Mouse (Mus musculus) limb, embryonic 11.5 days (tissue): ENCODE measurements at regions not wholly inside any gene's neighbourhood (a gene's known extent, or its start where the extent isn't known, plus 50 kb on each side); places are given as distances from the start of the nearest gene placed in this dataset.

Experiments used
- ATAC-seq: fragments of 200-750 bp; cut with Nextera tagmentation; 2 replicates; pipeline ENCODE4 v1.8.0; 2017; ENCODE audit warnings: low read depth; ENCODE audit not compliant: insufficient number of reproducible peaks, low FRiP score, low TSS enrichment
- DNase-seq: peaks from one replicate; pipeline ENCODE4 v3.0.0-alpha.2; 2015; ENCODE audit warnings: low spot score
- H3K27ac ChIP-seq: fragments of 300-500 bp; sonication (generic); replicated peaks from 2 replicates; pipeline ENCODE4 v1.5.1; 2014; ENCODE audit warnings: low read depth, mild to moderate bottlenecking, low read length
- H3K27me3 ChIP-seq: fragments of 300-500 bp; sonication (generic); 2 replicates; pipeline ENCODE4 v1.6.1; 2014; ENCODE audit warnings: mild to moderate bottlenecking, low read length, mixed read lengths; ENCODE audit not compliant: control insufficient read depth, insufficient read depth
- H3K36me3 ChIP-seq: fragments of 300-500 bp; sonication (generic); 2 replicates; pipeline ENCODE4 v1.6.1; 2014; ENCODE audit warnings: mild to moderate bottlenecking, low read length, moderate library complexity, mixed read lengths; ENCODE audit not compliant: control insufficient read depth, insufficient read depth
- H3K4me1 ChIP-seq: fragments of 300-500 bp; sonication (generic); 2 replicates; pipeline ENCODE4 v1.6.1; 2014; ENCODE audit warnings: low read length, mixed read lengths; ENCODE audit not compliant: control insufficient read depth, insufficient read depth
- H3K4me2 ChIP-seq: fragments of 300-500 bp; sonication (generic); 2 replicates; pipeline ENCODE4 v1.6.1; 2014; ENCODE audit warnings: low read depth, mild to moderate bottlenecking, moderate library complexity; ENCODE audit not compliant: severe bottlenecking
- H3K4me3 ChIP-seq: fragments of 300-500 bp; sonication (generic); 2 replicates; pipeline ENCODE4 v1.5.1; 2014; ENCODE audit warnings: low read depth, low read length
- H3K9ac ChIP-seq: fragments of 300-500 bp; sonication (generic); 2 replicates; pipeline ENCODE4 v1.6.1; 2014; ENCODE audit warnings: mild to moderate bottlenecking, low read length
- H3K9me3 ChIP-seq: fragments of 300-500 bp; sonication (generic); 2 replicates; pipeline ENCODE4 v1.6.1; 2016; ENCODE audit warnings: low read length; ENCODE audit not compliant: control insufficient read depth
- WGBS: fragments of 180-500 bp; shearing (Covaris S2); extraction: QIAGEN DNeasy Blood & Tissue Kit; methylation state at CpG from one replicate; pipeline ENCODE4 v1.1.7; 2014; 5-methylcytosine and 5-hydroxymethylcytosine counted together

DNA sequence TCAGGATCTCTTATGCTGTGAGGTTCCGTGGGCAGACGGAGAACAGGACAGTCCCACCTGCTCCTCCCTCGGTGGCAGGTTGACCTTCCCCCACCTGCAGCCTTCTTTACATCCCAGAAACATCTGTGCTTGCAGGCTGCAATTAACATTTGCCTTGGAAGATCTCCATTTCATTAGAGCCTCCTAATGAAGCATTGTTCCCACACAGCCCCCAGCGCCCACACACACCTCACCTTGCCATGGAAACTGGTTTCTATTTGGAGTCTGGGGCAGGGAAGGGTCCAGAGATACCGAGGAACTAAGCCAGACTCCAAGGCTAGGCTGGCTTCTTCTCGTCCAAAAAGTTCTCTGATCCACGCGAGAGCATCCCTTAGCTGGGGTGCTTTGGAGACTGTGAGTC, 56.6 kb upstream of the Rpl38 start:
- ATAC-seq (no peak), DNase-seq (no peak)
- Histone ChIP-seq H3K4me1 (no peaks in the 10 kb centered on the region), H3K4me2 (no peak overlapping the region), H3K4me3 (no peak overlapping the region), H3K27ac (no peak overlapping the region), H3K9ac (no peak overlapping the region), H3K9me3 (no peaks in the 10 kb centered on the region), H3K27me3 (no peaks in the 10 kb centered on the region), H3K36me3 (no peaks in the 10 kb centered on the region)
- 72% methylated on average over 8 of the region's 8 CpGs for WGBS

DNA sequence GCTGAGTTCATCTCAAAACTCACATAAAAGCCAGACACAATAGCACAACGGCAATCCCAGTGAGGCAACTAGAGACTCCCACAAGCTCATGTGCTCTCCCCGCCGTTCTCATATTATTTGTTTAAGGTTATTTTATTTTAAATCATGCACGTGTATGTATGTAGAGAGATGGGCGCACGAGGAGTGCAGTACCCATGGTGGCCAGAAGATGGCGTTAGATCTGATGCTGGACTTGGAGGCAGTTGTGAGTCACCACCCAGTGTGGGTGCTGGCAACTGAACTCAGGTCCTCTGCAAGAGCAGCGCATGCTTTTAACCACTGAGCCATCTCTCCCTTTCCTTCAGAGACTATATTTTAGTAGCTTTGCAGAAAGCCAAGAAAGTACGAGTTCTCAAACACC, 60.3 kb upstream of the Rpl38 start:
- Histone ChIP-seq H3K27me3 (no peaks in the 10 kb centered on the region), H3K4me1 (no peaks in the 10 kb centered on the region), H3K4me3 (no peak overlapping the region), H3K27ac (no peak overlapping the region), H3K9me3 (no peaks in the 10 kb centered on the region), H3K9ac (no peak overlapping the region), H3K36me3 (no peaks in the 10 kb centered on the region), H3K4me2 (no peak overlapping the region)
- ATAC-seq (no peak), DNase-seq (no peak)
- 91% methylated on average over 9 of the region's 9 CpGs for WGBS

DNA sequence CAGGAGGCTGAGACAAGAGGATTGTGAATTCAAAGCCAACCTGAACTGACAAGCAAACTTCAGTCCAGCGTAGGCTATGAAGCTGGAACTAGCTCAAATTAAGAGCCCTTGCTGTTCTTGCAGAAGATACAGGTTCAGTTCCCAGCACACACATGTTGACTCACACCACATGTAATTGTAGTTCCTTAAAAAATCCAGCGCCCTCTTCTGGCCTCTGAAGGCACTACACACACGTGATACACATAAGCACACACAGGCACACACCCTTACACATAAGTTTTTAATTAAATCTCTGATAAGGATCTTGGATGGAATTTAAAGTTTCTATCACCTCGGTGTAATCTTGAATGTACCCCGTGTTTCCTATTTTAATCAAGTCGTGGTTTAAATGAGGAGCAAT, 65.2 kb upstream of the Rpl38 start:
- H3K4me1 ChIP-seq: no peaks in the 10 kb centered on the region
- no peak overlapping the region for H3K4me3 ChIP-seq
- H3K4me2 ChIP-seq: no peak overlapping the region
- WGBS: 78% methylated on average over 6 of the region's 6 CpGs
- no peaks in the 10 kb centered on the region for H3K27me3 ChIP-seq
- no peak for DNase-seq
- H3K9ac ChIP-seq: no peak overlapping the region
- no peaks in the 10 kb centered on the region for H3K36me3 ChIP-seq
- no peak for ATAC-seq
- H3K27ac ChIP-seq: no peak overlapping the region
- no peaks in the 10 kb centered on the region for H3K9me3 ChIP-seq

DNA sequence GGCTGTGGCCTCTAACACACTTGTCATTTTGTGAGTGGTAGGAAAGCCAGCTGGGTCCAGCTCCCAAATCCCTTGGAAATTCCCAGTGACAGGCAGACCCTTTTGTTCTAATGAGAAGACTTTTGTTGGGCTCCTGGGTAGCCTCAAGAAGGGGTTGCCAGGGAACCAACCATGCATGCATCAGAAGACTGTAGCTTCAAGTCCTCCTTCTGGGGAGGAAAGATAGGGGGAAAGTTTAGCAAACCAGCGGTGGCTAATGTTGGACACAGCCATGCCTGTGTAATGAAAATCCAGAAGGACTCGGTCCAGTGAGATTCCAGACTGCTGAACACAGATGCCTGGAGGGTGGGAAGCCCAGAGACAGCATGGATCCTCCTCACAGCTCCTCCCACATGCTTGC, 71.1 kb upstream of the Rpl38 start:
- ATAC-seq (no peak), DNase-seq (no peak)
- Histone ChIP-seq H3K9ac (no peak overlapping the region), H3K4me2 (no peak overlapping the region), H3K27me3 (no peaks in the 10 kb centered on the region), H3K9me3 (no peaks in the 10 kb centered on the region), H3K4me1 (no peaks in the 10 kb centered on the region), H3K4me3 (no peak overlapping the region), H3K27ac (no peak overlapping the region), H3K36me3 (no peaks in the 10 kb centered on the region)
- WGBS: 82% methylated on average over 2 of the region's 2 CpGs

DNA sequence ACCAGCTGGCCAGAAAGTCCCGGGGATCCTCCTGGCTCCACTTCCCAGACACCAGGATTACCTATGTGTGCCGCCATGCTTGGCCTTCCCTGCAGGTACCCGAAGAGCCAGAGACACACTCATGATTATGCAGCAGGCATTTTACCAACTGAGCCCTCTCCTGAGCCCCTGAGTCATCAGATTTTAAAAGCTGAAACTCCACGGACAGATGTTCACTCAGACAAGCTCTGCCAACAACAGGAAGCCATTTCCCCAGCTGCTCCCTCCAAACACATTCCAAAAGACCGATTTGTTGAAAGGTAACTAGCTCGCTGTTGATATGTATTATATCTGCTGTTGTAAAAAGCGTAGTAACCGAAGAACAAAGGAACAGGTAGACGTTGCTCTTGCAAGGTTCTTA, 75.4 kb upstream of the Rpl38 start:
- Histone ChIP-seq H3K4me3 (no peak overlapping the region), H3K4me2 (no peak overlapping the region), H3K4me1 (no peaks in the 10 kb centered on the region), H3K27me3 (no peaks in the 10 kb centered on the region), H3K9ac (no peak overlapping the region), H3K9me3 (no peaks in the 10 kb centered on the region), H3K27ac (no peak overlapping the region), H3K36me3 (no peaks in the 10 kb centered on the region)
- DNase-seq (no peak), ATAC-seq (no peak)
- 75% methylated on average over 9 of the region's 9 CpGs for WGBS

DNA sequence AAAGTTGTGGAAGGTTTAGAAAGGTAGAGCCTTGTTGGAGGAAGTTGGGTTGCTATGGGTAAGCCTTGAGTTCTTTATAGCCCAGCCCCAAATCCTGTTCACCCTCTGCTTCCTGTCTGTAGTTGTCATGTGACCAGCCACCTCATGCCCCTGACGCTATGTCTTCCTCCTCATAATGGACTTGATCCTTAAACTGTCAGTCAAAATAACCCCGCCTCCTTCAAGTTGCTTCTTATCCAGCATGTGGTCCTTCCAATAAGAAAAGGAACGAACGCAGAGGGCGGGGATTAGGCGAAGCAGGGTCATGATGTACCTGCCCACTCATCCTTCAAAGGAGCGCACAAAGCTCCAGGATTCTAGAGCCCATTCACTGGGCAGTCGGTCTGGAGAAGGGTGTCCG, 79.8 kb upstream of the Rpl38 start:
- Histone ChIP-seq H3K9ac (no peak overlapping the region), H3K4me3 (no peak overlapping the region), H3K27ac (no peak overlapping the region), H3K4me1 (no peaks in the 10 kb centered on the region), H3K36me3 (no peaks in the 10 kb centered on the region), H3K27me3 (no peaks in the 10 kb centered on the region), H3K9me3 (no peaks in the 10 kb centered on the region), H3K4me2 (no peak overlapping the region)
- 77% methylated on average over 9 of the region's 9 CpGs for WGBS
- DNase-seq (no peak), ATAC-seq (no peak)

DNA sequence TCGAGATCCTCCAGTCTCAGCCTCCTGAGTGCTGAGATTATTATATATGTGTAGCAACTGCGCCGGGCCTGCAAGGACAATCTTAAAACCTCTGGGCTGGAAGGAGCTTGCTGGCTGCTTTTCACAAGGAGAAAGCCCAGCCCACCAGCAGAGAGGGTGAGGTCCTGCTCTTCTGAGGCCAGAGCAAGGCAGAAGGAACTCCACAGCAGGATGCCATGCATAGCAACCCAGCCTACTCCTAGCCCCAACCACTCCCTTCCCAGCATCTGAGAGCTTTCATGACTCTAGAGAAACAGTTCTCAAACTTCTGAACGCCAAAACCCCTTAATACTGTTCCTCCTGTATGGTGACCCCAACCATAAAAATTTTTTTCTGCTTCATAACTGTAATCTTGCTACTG, 80.3 kb upstream of the Rpl38 start:
- no peak for ATAC-seq

DNA sequence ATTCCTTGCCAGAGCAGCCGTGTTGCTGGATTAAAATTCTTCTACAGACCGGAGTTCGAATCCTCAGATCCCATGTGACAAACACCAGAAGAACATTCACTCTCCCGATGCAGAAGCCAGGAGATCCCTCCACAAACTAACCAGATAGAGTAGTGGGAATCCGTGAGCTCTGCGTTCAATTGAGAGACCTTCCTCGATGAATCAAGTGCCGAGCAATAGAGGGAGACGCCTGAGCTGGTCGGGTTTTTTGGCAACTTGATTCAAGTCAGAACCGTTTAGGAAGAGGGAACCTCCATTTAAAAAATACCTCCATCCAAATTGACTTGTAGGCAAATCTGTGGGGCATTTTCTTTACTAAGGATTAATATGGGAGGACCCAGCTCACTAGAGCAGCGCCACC, 81.9 kb upstream of the Rpl38 start:
- no peaks in the 10 kb centered on the region for H3K9me3 ChIP-seq
- no peak overlapping the region for H3K4me3 ChIP-seq
- no peak overlapping the region for H3K9ac ChIP-seq
- H3K27ac ChIP-seq: no peak overlapping the region
- H3K27me3 ChIP-seq: no peaks in the 10 kb centered on the region
- no peak for ATAC-seq
- WGBS: 88% methylated on average over 12 of the region's 12 CpGs
- no peaks in the 10 kb centered on the region for H3K4me1 ChIP-seq
- DNase-seq: no peak
- no peaks in the 10 kb centered on the region for H3K36me3 ChIP-seq
- H3K4me2 ChIP-seq: no peak overlapping the region

More for the DNA sequence above, 80.3 kb upstream of the Rpl38 start:
- H3K27ac ChIP-seq: no peak overlapping the region
- no peak overlapping the region for H3K4me3 ChIP-seq
- WGBS: 91% methylated on average over 4 of the region's 4 CpGs
- DNase-seq: no peak
- H3K9ac ChIP-seq: no peak overlapping the region
- H3K27me3 ChIP-seq: no peaks in the 10 kb centered on the region
- no peaks in the 10 kb centered on the region for H3K36me3 ChIP-seq
- H3K4me2 ChIP-seq: no peak overlapping the region
- no peaks in the 10 kb centered on the region for H3K9me3 ChIP-seq
- H3K4me1 ChIP-seq: no peaks in the 10 kb centered on the region

DNA sequence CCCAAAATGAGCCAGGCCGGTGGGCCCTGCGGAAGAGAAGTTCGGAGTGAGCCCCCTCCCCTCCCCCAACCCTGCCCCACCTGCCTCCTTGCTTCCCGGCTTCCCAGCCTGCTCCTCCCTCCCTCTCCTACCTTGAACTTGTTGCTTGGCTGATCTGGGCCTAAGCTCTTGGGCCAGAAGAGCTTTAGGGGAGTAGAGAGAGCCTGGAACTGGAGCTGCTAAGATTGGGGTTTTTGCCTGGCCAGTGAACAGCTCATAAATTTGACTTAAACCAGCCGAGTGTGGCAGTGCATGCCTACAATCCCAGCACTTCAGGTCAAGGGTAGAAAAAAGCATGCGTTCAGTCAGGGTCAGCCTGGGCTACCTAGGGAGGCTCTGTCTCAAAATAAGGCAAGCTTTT, 83.5 kb upstream of the Rpl38 start:
- no peak for ATAC-seq
- Histone ChIP-seq H3K27me3 (no peaks in the 10 kb centered on the region), H3K9ac (no peak overlapping the region), H3K27ac (no peak overlapping the region), H3K4me1 (no peaks in the 10 kb centered on the region), H3K36me3 (no peaks in the 10 kb centered on the region; the same call in 1 of the 2 replicates), H3K4me3 (no peak overlapping the region), H3K4me2 (no peak overlapping the region), H3K9me3 (no peaks in the 10 kb centered on the region)
- WGBS: 69% methylated on average over 6 of the region's 6 CpGs
- DNase-seq: no peak
